Mouse (Mus musculus) E14TG2a.4 (cell line): Measurements from ENCODE around the gene Adgrl3.

Experiments
- CTCF ChIP-seq: conservative IDR thresholded peaks from 2 replicates; pipeline ENCODE4 v1.5.1; 2014; ENCODE audit warnings: low read length
- POU5F1 ChIP-seq: IDR thresholded peaks from 2 replicates; pipeline ENCODE4 v1.6.1; 2014; ENCODE audit warnings: low read length, borderline replicate concordance

- no peak for TF ChIP-seq CTCF
- TF ChIP-seq POU5F1, result no peak
These were observed 397.4 kb downstream of the Adgrl3 start for GRCm38 (mm10) chr5:81417326-81417725.
